Mouse (Mus musculus) neural tube, embryonic 15.5 days (tissue): ENCODE measurements around the gene Zfp979. TPM values are rescaled to one million over a fixed set of nuclear protein-coding genes. Genes with fewer than 3 reads are reported as not detected.
"Not testable (repeated sequence)": the region's sequence is repeated elsewhere in the genome, so short reads cannot be mapped to it uniquely, and the experiment has no call there.

Experiments
- ATAC-seq: fragments of 200-750 bp; cut with Nextera tagmentation; 2 replicates; pipeline ENCODE4 v1.8.0; 2017; ENCODE audit warnings: mild to moderate bottlenecking, moderate TSS enrichment, moderate library complexity; ENCODE audit not compliant: low FRiP score
- H3K27ac ChIP-seq: fragments of 300-500 bp; sonication (generic); replicated peaks from 2 replicates; pipeline ENCODE4 v1.5.1; 2015; ENCODE audit warnings: mild to moderate bottlenecking, inconsistent platforms
- H3K27me3 ChIP-seq: fragments of 300-500 bp; sonication (generic); replicated peaks from 2 replicates; pipeline ENCODE4 v1.6.1; 2015; ENCODE audit warnings: inconsistent platforms
- H3K36me3 ChIP-seq: fragments of 300-500 bp; sonication (generic); 2 replicates; pipeline ENCODE4 v1.6.1; 2015; ENCODE audit warnings: inconsistent platforms
- H3K4me1 ChIP-seq: fragments of 300-500 bp; sonication (generic); 2 replicates; pipeline ENCODE4 v1.6.1; 2015; ENCODE audit warnings: inconsistent platforms
- H3K4me2 ChIP-seq: fragments of 300-500 bp; sonication (generic); 2 replicates; pipeline ENCODE4 v1.6.1; 2015; ENCODE audit warnings: inconsistent platforms, mild to moderate bottlenecking, moderate library complexity
- H3K4me3 ChIP-seq: fragments of 300-500 bp; sonication (generic); replicated peaks from 2 replicates; pipeline ENCODE4 v1.5.1; 2015; ENCODE audit warnings: mild to moderate bottlenecking, inconsistent platforms
- H3K9ac ChIP-seq: fragments of 300-500 bp; sonication (generic); replicated peaks from 2 replicates; pipeline ENCODE4 v1.6.1; 2015; ENCODE audit warnings: mild to moderate bottlenecking, inconsistent platforms
- H3K9me3 ChIP-seq: fragments of 300-500 bp; sonication (generic); replicated peaks from 2 replicates; pipeline ENCODE4 v1.6.1; 2016; ENCODE audit warnings: inconsistent platforms
- WGBS: fragments of 180-500 bp; shearing (Covaris S2); methylation state at CpG from one replicate; pipeline ENCODE4 v1.1.7; 2015; ENCODE audit warnings: mixed read lengths; 5-methylcytosine and 5-hydroxymethylcytosine counted together
- polyA plus RNA-seq: library from polyadenylated mRNA; unstranded; fragments of >200 nt; fragmentation: Nextera tagmentation; extraction: Ambion mirVana; gene quantifications from 2 replicates; pipeline ENCODE4 v1.2.1, GENCODE M21; 2015

The Zfp979 gene
- polyA plus RNA-seq, result 2.5 and 2.7 TPM in 2 replicates

DNA sequence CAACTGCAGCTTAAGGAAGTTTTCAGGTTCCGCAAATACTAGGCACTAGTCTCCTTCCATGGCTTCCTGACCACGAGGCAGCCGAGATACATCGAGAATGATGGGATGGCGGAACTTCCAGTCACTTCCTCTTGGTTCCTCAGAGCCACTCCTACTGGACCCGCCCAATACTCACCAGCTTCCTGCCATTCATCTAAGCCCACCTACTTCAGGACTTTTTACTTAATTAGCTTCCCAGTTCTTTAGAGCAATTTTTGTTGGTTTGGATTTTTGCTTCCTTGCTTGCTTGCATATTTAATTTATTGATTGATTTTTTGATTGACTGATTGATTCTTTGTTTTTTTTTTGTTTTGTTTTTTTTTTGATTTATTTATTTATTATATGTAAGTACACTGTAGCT is at the start of gene Zfp979:
Zfp979 (minus strand) TSS at position 101 of the 400 bp plus-strand sequence.
- not testable (repeated sequence) for H3K4me1 ChIP-seq, H3K4me2 ChIP-seq, H3K9ac ChIP-seq, H3K4me3 ChIP-seq, H3K9me3 ChIP-seq, H3K36me3 ChIP-seq, H3K27ac ChIP-seq, ATAC-seq, H3K27me3 ChIP-seq
- WGBS, result no CpG with 5 or more reads among the region's 6 CpGs

DNA sequence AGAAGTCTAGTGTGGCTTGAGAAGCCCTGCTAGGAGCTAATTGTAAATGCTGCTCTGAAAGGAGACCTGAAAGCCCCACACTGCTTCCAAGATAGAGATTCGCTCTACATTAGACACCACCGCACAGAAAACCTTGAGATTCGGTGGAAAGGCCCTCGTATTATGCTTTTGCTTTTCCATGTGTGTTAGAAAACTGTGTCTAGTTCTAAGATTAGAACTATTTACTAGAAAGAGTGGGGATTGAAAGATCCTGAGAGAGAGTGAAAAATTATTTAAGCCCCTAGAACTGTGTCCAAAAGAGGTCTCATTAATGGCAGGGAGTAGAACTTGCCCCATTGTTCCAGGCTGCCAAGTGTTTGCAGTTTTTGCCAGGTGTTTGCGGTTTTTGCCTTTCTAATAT is 12.9 kb upstream of the Zfp979 start:
- 91% methylated on average over 5 of the region's 5 CpGs for WGBS

DNA sequence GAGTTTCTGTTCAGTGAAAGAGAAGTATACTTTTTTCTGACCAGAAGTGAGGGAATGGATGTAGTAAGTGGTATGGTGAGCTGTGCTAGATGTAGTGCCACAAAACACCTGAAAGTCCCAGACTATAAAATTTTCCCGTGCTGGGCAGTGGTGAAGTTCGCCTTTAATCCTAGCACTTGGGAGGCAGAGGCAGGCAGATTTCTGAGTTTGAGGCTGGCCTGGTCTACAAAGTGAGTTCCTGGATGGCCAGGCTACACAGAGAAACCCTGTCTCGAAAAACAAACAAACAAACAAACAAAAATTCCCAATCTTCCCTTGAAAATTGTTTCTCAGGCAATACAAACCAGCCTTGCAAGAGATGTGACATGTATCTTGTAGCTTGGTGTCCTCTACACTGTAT is 5.1 kb upstream of the Zfp979 start:
- not testable (repeated sequence) for H3K36me3 ChIP-seq, H3K4me1 ChIP-seq, H3K9me3 ChIP-seq, H3K27ac ChIP-seq, H3K27me3 ChIP-seq, H3K4me2 ChIP-seq, ATAC-seq, H3K4me3 ChIP-seq, H3K9ac ChIP-seq
- WGBS, result no CpG with 5 or more reads among the region's 3 CpGs

More for the DNA sequence above, 12.9 kb upstream of the Zfp979 start:
- not testable (repeated sequence) for H3K9ac ChIP-seq, H3K4me2 ChIP-seq, H3K27ac ChIP-seq, H3K27me3 ChIP-seq, H3K36me3 ChIP-seq, ATAC-seq, H3K9me3 ChIP-seq, H3K4me1 ChIP-seq, H3K4me3 ChIP-seq

DNA sequence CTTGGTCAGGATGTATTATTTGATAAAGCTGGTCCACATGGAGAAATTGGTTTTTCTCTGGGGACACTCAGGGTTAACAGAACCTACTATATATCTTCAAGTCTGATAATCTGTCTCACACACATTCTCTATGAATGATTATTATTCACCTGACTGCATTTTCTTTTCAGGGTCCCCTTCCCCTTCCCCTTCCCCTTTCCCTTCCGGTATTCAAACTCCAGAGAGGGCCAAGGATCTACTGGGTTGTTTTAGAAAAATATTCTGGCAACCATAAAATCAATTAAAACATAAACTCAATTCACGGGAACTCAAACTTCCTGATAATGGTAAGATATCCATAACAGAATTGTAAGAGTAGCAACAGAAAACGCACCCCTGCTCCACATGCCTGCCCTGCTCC is 381 bp downstream of the Zfp979 start:
- H3K4me3 ChIP-seq, ATAC-seq, H3K9ac ChIP-seq, H3K9me3 ChIP-seq, H3K4me2 ChIP-seq, H3K27me3 ChIP-seq, H3K27ac ChIP-seq, H3K36me3 ChIP-seq, H3K4me1 ChIP-seq: not testable (repeated sequence)
- 44% methylated on average over 2 of the region's 3 CpGs for WGBS

DNA sequence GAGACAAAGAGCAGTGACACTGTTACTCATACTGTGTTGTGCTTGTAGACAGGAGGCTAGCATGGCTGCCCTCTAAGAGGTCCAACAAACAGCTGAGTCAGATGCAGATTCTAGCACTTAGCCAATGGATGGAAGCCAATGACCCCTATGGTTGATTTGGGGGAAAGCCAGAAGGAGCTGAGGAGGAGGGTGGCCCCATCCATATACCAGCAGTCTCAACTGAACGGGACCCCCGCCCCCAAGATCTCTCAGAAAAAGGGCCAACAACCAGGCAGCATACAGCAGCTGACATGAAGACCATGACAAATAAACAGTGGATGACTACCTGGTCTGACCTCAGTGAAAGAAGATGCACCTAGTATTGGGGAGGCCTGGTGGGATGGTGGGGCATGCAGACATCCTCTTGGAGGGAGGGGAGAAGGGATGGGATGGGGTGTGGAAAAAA is 8.5 kb downstream of the Zfp979 start:
- no CpG with 5 or more reads among the region's 2 CpGs for WGBS
- H3K4me1 ChIP-seq, H3K36me3 ChIP-seq, H3K9ac ChIP-seq, H3K4me3 ChIP-seq, H3K27ac ChIP-seq, H3K27me3 ChIP-seq, H3K4me2 ChIP-seq, H3K9me3 ChIP-seq: not testable (repeated sequence)
- peak; percentile 38; the same call in 1 of the 2 replicates for ATAC-seq

DNA sequence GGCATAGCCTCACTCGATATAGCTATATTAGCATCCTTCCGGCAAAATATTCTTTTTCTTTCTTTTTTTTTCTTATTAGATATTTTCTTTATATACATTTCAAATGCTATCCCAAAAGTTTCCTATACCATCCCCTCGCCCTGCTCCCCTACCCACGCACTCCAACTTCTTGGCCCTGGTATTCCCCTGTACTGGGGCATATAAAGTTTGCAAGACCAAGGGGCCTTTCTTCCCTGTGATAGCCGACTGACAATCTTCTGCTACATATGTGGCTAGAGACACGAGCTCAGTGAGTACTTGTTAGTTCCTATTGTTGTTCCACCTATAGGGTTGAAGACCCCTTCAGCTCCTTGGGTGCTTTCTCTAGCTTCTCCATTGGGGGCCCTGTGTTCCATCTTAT is 35.8 kb downstream of the Zfp979 start:
- WGBS, result 87% methylated on average over 6 of the region's 6 CpGs
- H3K36me3 ChIP-seq, result not testable (repeated sequence)

DNA sequence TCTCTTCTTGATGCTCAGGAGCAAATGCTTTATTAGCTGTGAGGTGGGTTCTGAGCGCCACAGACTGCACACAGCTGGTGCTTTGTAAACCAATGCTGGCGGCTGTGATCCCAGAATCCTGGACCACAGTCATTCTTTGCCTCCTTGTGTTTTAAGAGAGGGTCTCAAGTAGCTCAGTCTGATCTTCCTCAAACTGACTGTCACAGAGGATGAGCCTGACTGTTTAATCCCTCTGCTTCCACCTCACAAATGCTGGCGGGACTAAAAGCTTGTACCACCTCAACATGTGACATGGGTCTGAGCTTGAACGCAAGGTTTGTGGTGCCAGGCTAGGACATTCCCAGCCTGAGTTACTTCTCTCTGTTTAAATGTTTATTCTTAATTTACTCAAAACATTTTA is 36.8 kb downstream of the Zfp979 start:
- ATAC-seq, result no peak

More for the DNA sequence above, 35.8 kb downstream of the Zfp979 start:
- H3K9me3 ChIP-seq, result 0 out of 2 replicates have a peak, but pooled peaks cover 17% of the 10 kb centered on the region
- not testable (repeated sequence) for ATAC-seq, H3K4me1 ChIP-seq, H3K4me3 ChIP-seq, H3K27ac ChIP-seq, H3K9ac ChIP-seq, H3K4me2 ChIP-seq, H3K27me3 ChIP-seq

DNA sequence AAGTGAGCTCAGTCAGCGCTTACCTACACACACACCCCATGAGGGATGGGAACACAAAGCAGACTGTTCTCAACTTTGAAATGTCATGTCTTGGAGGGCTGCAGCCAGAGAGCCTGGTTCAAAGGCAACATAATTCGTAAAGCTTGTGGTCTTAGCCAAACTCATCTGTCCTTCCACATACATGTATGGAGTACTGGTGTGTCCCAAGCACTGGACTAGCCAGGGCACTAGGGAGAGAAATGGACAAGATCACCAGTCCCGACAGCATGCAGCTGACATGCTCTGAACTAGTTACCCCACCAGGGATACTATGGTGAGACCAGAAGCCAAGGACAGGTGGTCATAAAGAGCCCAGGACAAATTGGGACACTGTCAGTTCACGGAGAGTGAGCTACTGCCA is 38.5 kb downstream of the Zfp979 start:
- no peak for ATAC-seq
- H3K4me2 ChIP-seq, result no peak overlapping the region
- no peak overlapping the region for H3K4me3 ChIP-seq
- H3K4me1 ChIP-seq, result no peaks in the 10 kb centered on the region
- H3K9me3 ChIP-seq, result peaks cover 27% of the 10 kb centered on the region; the same call in 1 of the 2 replicates
- H3K36me3 ChIP-seq, result no peaks in the 10 kb centered on the region
- H3K9ac ChIP-seq, result no peak overlapping the region
- no peak overlapping the region for H3K27ac ChIP-seq
- no peaks in the 10 kb centered on the region for H3K27me3 ChIP-seq
- WGBS, result 85% methylated on average over 4 of the region's 4 CpGs

More for the DNA sequence above, 36.8 kb downstream of the Zfp979 start:
- Histone ChIP-seq H3K4me1 (no peaks in the 10 kb centered on the region), H3K27me3 (no peaks in the 10 kb centered on the region), H3K4me3 (no peak overlapping the region), H3K4me2 (no peak overlapping the region), H3K9ac (no peak overlapping the region), H3K9me3 (0 out of 2 replicates have a peak, but pooled peaks cover 17% of the 10 kb centered on the region), H3K27ac (no peak overlapping the region), H3K36me3 (no peaks in the 10 kb centered on the region)
- 84% methylated on average over 4 of the region's 4 CpGs for WGBS

DNA sequence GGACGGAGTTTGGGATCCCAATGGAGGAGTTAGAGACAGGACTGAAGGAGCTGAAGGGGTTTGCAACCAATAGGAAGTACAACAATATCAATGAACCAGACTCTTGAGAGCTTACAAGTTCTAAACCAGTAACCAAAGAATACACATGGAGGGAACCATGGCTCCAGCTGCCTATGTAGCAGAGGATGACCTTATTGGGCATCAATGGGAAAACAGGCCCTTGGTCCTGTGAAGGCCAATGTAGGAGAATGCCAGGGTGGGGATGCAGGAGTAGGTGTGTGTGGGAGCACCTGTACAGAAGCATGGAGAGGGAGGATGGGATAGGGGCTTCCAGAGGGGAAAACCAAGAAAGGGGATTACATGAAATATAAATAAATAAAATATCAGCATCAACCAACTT is 40.4 kb downstream of the Zfp979 start:
- ATAC-seq, result no peak
- Histone ChIP-seq H3K27ac (no peak overlapping the region), H3K4me2 (no peak overlapping the region), H3K4me3 (no peak overlapping the region), H3K27me3 (no peaks in the 10 kb centered on the region), H3K4me1 (no peaks in the 10 kb centered on the region), H3K9me3 (peaks cover 30% of the 10 kb centered on the region; the same call in 1 of the 2 replicates), H3K9ac (no peak overlapping the region), H3K36me3 (no peaks in the 10 kb centered on the region)
- WGBS, result 41% methylated on average over 1 of the region's 1 CpGs

DNA sequence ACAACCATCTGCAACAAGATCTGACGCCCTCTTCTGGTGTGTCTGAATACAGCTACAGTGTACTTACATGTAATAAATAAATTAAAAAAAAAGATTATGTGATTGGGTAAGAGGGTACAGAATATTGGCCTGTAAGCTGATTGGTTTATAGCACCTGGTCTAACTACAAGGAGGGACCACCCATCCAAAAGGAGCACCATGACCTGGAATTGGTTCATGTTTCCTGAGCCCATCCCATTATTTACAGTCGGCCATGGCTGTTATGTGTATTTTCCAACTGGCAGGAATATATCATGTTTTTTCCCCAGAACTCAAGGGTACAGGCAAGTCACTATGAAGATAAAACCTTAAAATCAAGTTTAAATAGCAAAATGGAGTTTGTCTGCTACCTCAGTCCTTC is 43.5 kb downstream of the Zfp979 start:
- Histone ChIP-seq H3K4me1 (no peaks in the 10 kb centered on the region), H3K4me2 (no peak overlapping the region), H3K36me3 (no peaks in the 10 kb centered on the region), H3K4me3 (no peak overlapping the region), H3K27me3 (no peaks in the 10 kb centered on the region), H3K9ac (no peak overlapping the region), H3K27ac (no peak overlapping the region), H3K9me3 (peaks cover 27% of the 10 kb centered on the region; the same call in 1 of the 2 replicates)
- 65% methylated on average over 2 of the region's 2 CpGs for WGBS
- no peak for ATAC-seq

DNA sequence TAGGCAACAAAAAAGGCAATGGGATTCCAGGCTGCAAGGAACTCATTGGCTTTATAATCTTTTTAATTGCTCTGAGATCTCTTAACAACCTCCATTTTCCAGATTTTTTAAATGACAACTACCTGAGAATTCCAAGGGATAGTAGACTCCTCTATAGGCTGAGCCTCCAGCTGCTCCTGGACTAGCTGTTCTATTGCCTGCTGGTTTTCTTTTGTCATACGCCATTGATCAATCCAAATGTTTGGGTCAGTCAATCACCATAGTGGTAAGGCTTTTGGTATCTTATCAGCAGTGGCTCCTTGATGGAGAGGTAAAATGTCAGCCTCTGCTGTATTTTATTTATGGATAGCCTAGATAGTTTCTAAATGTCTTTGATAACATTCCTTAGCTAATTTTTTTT is 44.6 kb downstream of the Zfp979 start:
- ATAC-seq, result no peak
- WGBS, result 58% methylated on average over 1 of the region's 1 CpGs

DNA sequence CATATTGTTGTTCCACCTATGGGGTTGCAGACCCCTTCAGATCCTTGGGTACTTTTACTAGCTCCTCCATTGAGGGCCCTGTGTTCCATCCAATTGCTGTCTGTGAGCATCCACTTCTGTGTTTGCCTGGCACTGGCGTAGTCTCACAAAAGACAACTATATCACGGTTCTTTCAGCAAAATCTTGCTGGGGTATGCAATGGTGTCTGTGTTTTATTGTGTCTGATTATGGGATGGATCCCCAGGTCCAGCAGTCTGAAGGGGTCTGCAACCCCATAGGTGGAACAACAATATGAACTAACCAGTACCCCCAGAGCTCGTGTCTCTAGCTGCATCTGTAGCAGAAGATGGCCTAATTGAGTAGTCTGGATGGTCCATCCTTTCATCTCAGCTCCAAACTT is 47.7 kb downstream of the Zfp979 start:
- H3K9ac ChIP-seq, H3K4me3 ChIP-seq, H3K4me1 ChIP-seq, H3K27ac ChIP-seq, H3K27me3 ChIP-seq, H3K4me2 ChIP-seq, ATAC-seq, H3K36me3 ChIP-seq: not testable (repeated sequence)
- WGBS, result 87% methylated on average over 3 of the region's 3 CpGs
- peaks cover 20% of the 10 kb centered on the region; the same call in 1 of the 2 replicates for H3K9me3 ChIP-seq

More for the DNA sequence above, 44.6 kb downstream of the Zfp979 start:
- Histone ChIP-seq H3K4me3 (no peak overlapping the region), H3K27me3 (no peaks in the 10 kb centered on the region), H3K9me3 (peaks cover 27% of the 10 kb centered on the region; the same call in 1 of the 2 replicates), H3K4me2 (no peak overlapping the region), H3K27ac (no peak overlapping the region), H3K36me3 (no peaks in the 10 kb centered on the region), H3K9ac (no peak overlapping the region), H3K4me1 (no peaks in the 10 kb centered on the region)
